Mouse (Mus musculus) yolk sac, embryonic 10.5 days (tissue): ENCODE data around the gene Bcar3.
A peak's percentile ranks its signal among the peaks of the same experiment; 100 is the strongest.

Source experiments
- DNase-seq: peaks from one replicate; pipeline ENCODE4 v3.0.0-alpha.2; 2017; ENCODE audit warnings: low spot score

The Bcar3 gene

GRCm38 (mm10) chr3:122458743-122459142 is 164.8 kb downstream of the Bcar3 start:
- no peak for DNase-seq

GRCm38 (mm10) chr3:122460848-122461511 is 167.0 kb downstream of the Bcar3 start:
- no peak for DNase-seq

GRCm38 (mm10) chr3:122461512-122461881 is 167.6 kb downstream of the Bcar3 start:
- no peak for DNase-seq

GRCm38 (mm10) chr3:122461932-122462871 is 168.3 kb downstream of the Bcar3 start:
- no peak for DNase-seq

GRCm38 (mm10) chr3:122463166-122463565 is 169.2 kb downstream of the Bcar3 start:
- no peak for DNase-seq

- peak; percentile 71 for DNase-seq
These were observed 172.3 kb downstream of the Bcar3 start for GRCm38 (mm10) chr3:122466100-122466730.

- no peak for DNase-seq
These were observed 174.0 kb downstream of the Bcar3 start for GRCm38 (mm10) chr3:122467977-122468376.

GRCm38 (mm10) chr3:122470326-122471016 is 176.5 kb downstream of the Bcar3 start:
- DNase-seq = peak; percentile 58

GRCm38 (mm10) chr3:122471017-122471721 is 177.2 kb downstream of the Bcar3 start:
- no peak for DNase-seq

GRCm38 (mm10) chr3:122472412-122472811 is 178.5 kb downstream of the Bcar3 start:
- DNase-seq = no peak

- DNase-seq = no peak
These were observed 179.6 kb downstream of the Bcar3 start for GRCm38 (mm10) chr3:122473523-122474034.

GRCm38 (mm10) chr3:122474067-122474466 is 180.1 kb downstream of the Bcar3 start:
- peak; percentile 82 for DNase-seq

- DNase-seq = no peak
These were observed 180.9 kb downstream of the Bcar3 start for GRCm38 (mm10) chr3:122474796-122475195.

GRCm38 (mm10) chr3:122475735-122476134 is 181.8 kb downstream of the Bcar3 start:
- no peak for DNase-seq

GRCm38 (mm10) chr3:122476656-122477055 is 182.7 kb downstream of the Bcar3 start:
- DNase-seq = no peak

- no peak for DNase-seq
These were observed 183.6 kb downstream of the Bcar3 start for GRCm38 (mm10) chr3:122477541-122477940.

GRCm38 (mm10) chr3:122478735-122479134 is 184.8 kb downstream of the Bcar3 start:
- DNase-seq = no peak

- DNase-seq = no peak
These were observed 186.2 kb downstream of the Bcar3 start for GRCm38 (mm10) chr3:122480065-122480675.

GRCm38 (mm10) chr3:122480986-122481385 is 187.1 kb downstream of the Bcar3 start:
- no peak for DNase-seq

- peak; percentile 73 for DNase-seq
These were observed 188.2 kb downstream of the Bcar3 start for GRCm38 (mm10) chr3:122481891-122482739.
